Mouse (Mus musculus) heart, adult 2 months (tissue): ENCODE measurements around the gene Wdr38.

Source experiments
- CTCF ChIP-seq: fragments of 200-600 bp; IDR thresholded peaks from 2 replicates; pipeline ENCODE4 v1.8.1; 2022; ENCODE audit warnings: antibody characterized with exemption, mild to moderate bottlenecking, moderate library complexity
- EP300 ChIP-seq: fragments of 200-500 bp; IDR thresholded peaks from 2 replicates; pipeline ENCODE4 v1.6.1; 2011; ENCODE audit warnings: low read depth, low read length, control low read depth; ENCODE audit not compliant: insufficient read depth
- POLR2A ChIP-seq: fragments of 200-500 bp; IDR thresholded peaks from 2 replicates; pipeline ENCODE4 v1.6.1; 2011; ENCODE audit warnings: mild to moderate bottlenecking, low read depth, low read length, control low read depth; ENCODE audit not compliant: insufficient read depth

- no peak for TF ChIP-seq CTCF
- TF ChIP-seq POLR2A: no peak
- TF ChIP-seq EP300: no peak
Measured at GRCm38 (mm10) chr2:38969650-38970049, 27.6 kb upstream of the Wdr38 start.
